Mouse (Mus musculus) spleen, adult 2 months (tissue): ENCODE measurements around the gene Slc26a9. TPM values are rescaled to one million over a fixed set of nuclear protein-coding genes. Genes with fewer than 3 reads are reported as not detected.
A peak's percentile ranks its signal among the peaks of the same experiment; 100 is the strongest.

Source experiments
- DNase-seq, 2 experiments: peaks; one replicate each; pipeline versions ENCODE4 v3.0.0 to v3.0.0-alpha.2; 2012 to 2021; ENCODE audit warnings: low spot score in 2 of 2, low read depth in 1 of 2
- H3K27ac ChIP-seq: fragments of 200-500 bp; 2 replicates; pipeline ENCODE4 v1.5.1; 2012; ENCODE audit warnings: low read length, inconsistent platforms; ENCODE audit not compliant: insufficient read depth
- H3K27me3 ChIP-seq: fragments of 200-500 bp; 2 replicates; pipeline ENCODE4 v1.6.1; 2012; ENCODE audit warnings: mild to moderate bottlenecking, moderate library complexity, low read length, inconsistent platforms; ENCODE audit not compliant: control insufficient read depth, insufficient read depth
- H3K36me3 ChIP-seq: fragments of 200-500 bp; 2 replicates; pipeline ENCODE4 v1.6.1; 2012; ENCODE audit warnings: mild to moderate bottlenecking, low read length, inconsistent platforms; ENCODE audit not compliant: control insufficient read depth, insufficient read depth
- H3K4me1 ChIP-seq: fragments of 200-500 bp; 2 replicates; pipeline ENCODE4 v1.6.1; 2011; ENCODE audit warnings: inconsistent platforms; ENCODE audit not compliant: control insufficient read depth, insufficient read depth, insufficient read length
- H3K4me3 ChIP-seq: fragments of 200-500 bp; 2 replicates; pipeline ENCODE4 v1.5.1; 2011; ENCODE audit warnings: mild to moderate bottlenecking, inconsistent platforms; ENCODE audit not compliant: insufficient read depth, insufficient read length; ENCODE audit errors: extremely low read depth
- CTCF ChIP-seq: fragments of 200-500 bp; IDR thresholded peaks from 2 replicates; pipeline ENCODE4 v1.5.1; 2011; ENCODE audit warnings: mild to moderate bottlenecking, inconsistent platforms; ENCODE audit not compliant: insufficient read depth, insufficient read length, insufficient replicate concordance; ENCODE audit errors: extremely low read depth
- POLR2A ChIP-seq: fragments of 200-500 bp; IDR thresholded peaks from 2 replicates; pipeline ENCODE4 v1.6.1; 2011; ENCODE audit warnings: low read depth, low read length, inconsistent platforms
- WGBS: fragments of 180-500 bp; shearing (Covaris S2); methylation state at CpG from one replicate; pipeline ENCODE4 v1.1.7; 2018; 5-methylcytosine and 5-hydroxymethylcytosine counted together
- polyA plus RNA-seq: library from polyadenylated mRNA; depleted of rRNA; stranded (reverse); fragments of >200 nt; gene quantifications from 2 replicates; pipeline ENCODE4 v1.2.3, GENCODE M21; 2012

Slc26a9 gene
- polyA plus RNA-seq, 1 experiment, result 0.14 TPM

GRCm38 (mm10) chr1:131702094-131702766 is 41.6 kb upstream of the Slc26a9 start:
- H3K4me1 ChIP-seq, result peaks cover 7% of the 10 kb centered on the region
- TF ChIP-seq CTCF, result no peak
- no peak for TF ChIP-seq POLR2A
- H3K36me3 ChIP-seq, result no peaks in the 10 kb centered on the region
- no peaks in the 10 kb centered on the region for H3K27me3 ChIP-seq
- DNase-seq, result peak; percentile 17 to 26
- WGBS, result 21% methylated on average over 8 of the region's 8 CpGs
- H3K4me3 ChIP-seq, result no peak overlapping the region
- no peak overlapping the region for H3K27ac ChIP-seq

GRCm38 (mm10) chr1:131703482-131703881 is 40.3 kb upstream of the Slc26a9 start:
- no peak overlapping the region for H3K27ac ChIP-seq
- no peaks in the 10 kb centered on the region for H3K27me3 ChIP-seq
- TF ChIP-seq CTCF (no peak), POLR2A (no peak)
- no peaks in the 10 kb centered on the region for H3K36me3 ChIP-seq
- WGBS, result 60% methylated on average over 2 of the region's 2 CpGs
- no peak for DNase-seq
- peaks cover 7% of the 10 kb centered on the region for H3K4me1 ChIP-seq
- no peak overlapping the region for H3K4me3 ChIP-seq

DNA sequence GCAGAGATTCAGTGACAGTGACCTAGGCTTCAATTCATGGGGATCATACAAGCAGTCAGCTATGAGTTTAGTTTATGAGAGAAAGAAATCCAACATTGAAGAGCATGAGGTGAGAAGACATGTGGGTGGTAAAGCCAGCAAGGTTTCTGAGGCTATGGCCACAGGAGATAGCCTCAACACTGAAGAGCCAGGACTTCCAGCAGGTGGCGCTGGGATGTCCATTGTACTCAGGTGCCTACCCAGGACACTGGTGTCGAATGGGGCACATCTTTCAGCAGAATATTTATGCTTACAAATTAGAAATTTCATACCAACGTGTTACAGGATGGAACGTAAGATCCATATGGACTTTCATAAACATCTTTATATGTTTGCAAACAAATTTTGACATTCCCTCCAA is 35.5 kb upstream of the Slc26a9 start:
- TF ChIP-seq POLR2A (no peak), CTCF (peak; percentile 70; the same call in 1 of the 2 replicates)
- Histone ChIP-seq H3K27me3 (no peaks in the 10 kb centered on the region), H3K27ac (no peak overlapping the region), H3K4me1 (no peaks in the 10 kb centered on the region), H3K36me3 (no peaks in the 10 kb centered on the region), H3K4me3 (no peak overlapping the region)
- 29% methylated on average over 4 of the region's 4 CpGs for WGBS
- peak; percentile 19 to 68 for DNase-seq

GRCm38 (mm10) chr1:131711518-131711917 is 32.3 kb upstream of the Slc26a9 start:
- no peak for TF ChIP-seq CTCF
- no peak for TF ChIP-seq POLR2A
- H3K27ac ChIP-seq, result no peak overlapping the region
- H3K4me3 ChIP-seq, result no peak overlapping the region
- H3K4me1 ChIP-seq, result no peaks in the 10 kb centered on the region
- no peaks in the 10 kb centered on the region for H3K27me3 ChIP-seq
- no peaks in the 10 kb centered on the region for H3K36me3 ChIP-seq
- no peak for DNase-seq
- 86% methylated on average over 10 of the region's 10 CpGs for WGBS

DNA sequence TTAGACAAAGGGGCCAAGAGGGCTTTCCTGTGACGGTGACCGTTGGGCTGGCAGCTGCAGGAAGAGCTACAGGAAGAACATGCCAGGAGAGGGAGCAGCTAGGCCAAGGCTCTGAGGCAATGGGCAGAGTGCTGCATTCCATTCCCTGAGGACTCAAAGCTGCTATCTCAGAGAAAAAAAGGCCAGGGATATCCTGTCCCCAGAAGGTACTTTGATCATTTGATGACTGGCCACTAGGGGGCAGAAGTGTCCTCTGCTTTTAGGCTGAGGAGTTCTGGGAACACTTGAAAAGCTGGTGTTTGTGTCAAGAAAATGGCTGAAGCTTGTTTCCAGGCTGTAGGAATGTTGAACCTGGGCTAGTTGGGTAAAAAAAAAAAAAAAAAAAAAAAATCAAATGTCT is 31.4 kb upstream of the Slc26a9 start:
- Histone ChIP-seq H3K27ac (no peak overlapping the region), H3K27me3 (no peaks in the 10 kb centered on the region), H3K36me3 (no peaks in the 10 kb centered on the region), H3K4me1 (no peaks in the 10 kb centered on the region), H3K4me3 (no peak overlapping the region)
- TF ChIP-seq CTCF (peak; percentile 53; the same call in 1 of the 2 replicates), POLR2A (no peak)
- 32% methylated on average over 2 of the region's 2 CpGs for WGBS
- peak; percentile 30 to 63 for DNase-seq

- Histone ChIP-seq H3K27me3 (no peaks in the 10 kb centered on the region), H3K4me3 (no peak overlapping the region), H3K4me1 (no peaks in the 10 kb centered on the region), H3K27ac (no peak overlapping the region), H3K36me3 (no peaks in the 10 kb centered on the region)
- TF ChIP-seq CTCF (no peak), POLR2A (no peak)
- DNase-seq, result no peak
- WGBS, result 86% methylated on average over 20 of the region's 20 CpGs
Measured at GRCm38 (mm10) chr1:131714388-131715337, 29.2 kb upstream of the Slc26a9 start.
